Mouse (Mus musculus) liver, embryonic 13.5 days (tissue): ENCODE data around the gene Clec12a. TPM values are rescaled to one million over a fixed set of nuclear protein-coding genes. Genes with fewer than 3 reads are reported as not detected.
A peak's percentile ranks its signal among the peaks of the same experiment; 100 is the strongest.
"Not testable (repeated sequence)": the region's sequence is repeated elsewhere in the genome, so short reads cannot be mapped to it uniquely, and the experiment has no call there.

Experiments used
- ATAC-seq: fragments of 200-750 bp; cut with Nextera tagmentation; 2 replicates; pipeline ENCODE4 v1.8.0; 2017; ENCODE audit warnings: low read depth, mild to moderate bottlenecking, moderate number of reproducible peaks, moderate library complexity
- DNase-seq: peaks from one replicate; pipeline ENCODE4 v3.0.0; 2022
- H3K27ac ChIP-seq: fragments of 300-500 bp; sonication (generic); 2 replicates; pipeline ENCODE4 v1.5.1; 2015; ENCODE audit warnings: moderate library complexity, mild to moderate bottlenecking, inconsistent platforms
- H3K27me3 ChIP-seq: fragments of 300-500 bp; sonication (generic); 2 replicates; pipeline ENCODE4 v1.6.1; 2015; ENCODE audit warnings: mild to moderate bottlenecking, inconsistent platforms
- H3K36me3 ChIP-seq: fragments of 300-500 bp; sonication (generic); 2 replicates; pipeline ENCODE4 v1.6.1; 2015; ENCODE audit warnings: mild to moderate bottlenecking, inconsistent platforms
- H3K4me1 ChIP-seq: fragments of 300-500 bp; sonication (generic); replicated peaks from 2 replicates; pipeline ENCODE4 v1.6.1; 2015; ENCODE audit warnings: inconsistent platforms
- H3K4me2 ChIP-seq: fragments of 300-500 bp; sonication (generic); 2 replicates; pipeline ENCODE4 v1.6.1; 2015; ENCODE audit warnings: inconsistent platforms, mild to moderate bottlenecking, moderate library complexity
- H3K4me3 ChIP-seq: fragments of 300-500 bp; sonication (generic); replicated peaks from 2 replicates; pipeline ENCODE4 v1.5.1; 2015; ENCODE audit warnings: mild to moderate bottlenecking, inconsistent platforms
- H3K9ac ChIP-seq: fragments of 300-500 bp; sonication (generic); 2 replicates; pipeline ENCODE4 v1.6.1; 2015; ENCODE audit warnings: mild to moderate bottlenecking, inconsistent platforms
- H3K9me3 ChIP-seq: fragments of 300-500 bp; sonication (generic); replicated peaks from 2 replicates; pipeline ENCODE4 v1.6.1; 2016; ENCODE audit warnings: inconsistent platforms
- WGBS: fragments of 180-500 bp; shearing (Covaris S2); methylation state at CpG from one replicate; pipeline ENCODE4 v1.1.7; 2015; ENCODE audit not compliant: insufficient replicate concordance; 5-methylcytosine and 5-hydroxymethylcytosine counted together
- polyA plus RNA-seq: library from polyadenylated mRNA; unstranded; fragments of >200 nt; fragmentation: Nextera tagmentation; extraction: Ambion mirVana; gene quantifications from 2 replicates; pipeline ENCODE4 v1.2.1, GENCODE M21; 2015

Clec12a gene
- polyA plus RNA-seq: 5.7 and 7.0 TPM in 2 replicates

- H3K4me1 ChIP-seq, DNase-seq, H3K9me3 ChIP-seq, ATAC-seq, H3K9ac ChIP-seq, H3K27ac ChIP-seq, H3K4me2 ChIP-seq, H3K36me3 ChIP-seq, H3K27me3 ChIP-seq, H3K4me3 ChIP-seq: not testable (repeated sequence)
- WGBS: 62% methylated on average over 4 of the region's 4 CpGs
These were observed at the start of gene Clec12a for GRCm38 (mm10) chr6:129342391-129342790. Gene Clec12a, plus strand, starts transcription at chr6:129342691.

GRCm38 (mm10) chr6:129304180-129304579, 38.3 kb upstream of the Clec12a start:
- 19% methylated on average over 1 of the region's 1 CpGs for WGBS
- no peak overlapping the region for H3K4me2 ChIP-seq
- H3K27ac ChIP-seq: no peak overlapping the region
- no peak overlapping the region for H3K4me3 ChIP-seq
- H3K36me3 ChIP-seq: no peaks in the 10 kb centered on the region
- H3K9me3 ChIP-seq: no peaks in the 10 kb centered on the region
- ATAC-seq (no peak), DNase-seq (no peak)
- H3K27me3 ChIP-seq: no peaks in the 10 kb centered on the region
- no peaks in the 10 kb centered on the region for H3K4me1 ChIP-seq
- H3K9ac ChIP-seq: no peak overlapping the region

GRCm38 (mm10) chr6:129312499-129312898, 30.0 kb upstream of the Clec12a start:
- ATAC-seq: no peak
- Histone ChIP-seq H3K4me2 (no peak overlapping the region), H3K4me3 (no peak overlapping the region), H3K27me3 (no peaks in the 10 kb centered on the region), H3K36me3 (no peaks in the 10 kb centered on the region), H3K27ac (no peak overlapping the region), H3K9me3 (no peaks in the 10 kb centered on the region), H3K4me1 (no peaks in the 10 kb centered on the region), H3K9ac (no peak overlapping the region)
- 64% methylated on average over 3 of the region's 3 CpGs for WGBS
- no peak for DNase-seq

GRCm38 (mm10) chr6:129314655-129315168, 27.8 kb upstream of the Clec12a start:
- no peak overlapping the region for H3K4me2 ChIP-seq
- no peak overlapping the region for H3K4me3 ChIP-seq
- 71% methylated on average over 3 of the region's 3 CpGs for WGBS
- no peaks in the 10 kb centered on the region for H3K9me3 ChIP-seq
- DNase-seq: no peak
- H3K27ac ChIP-seq: no peak overlapping the region
- H3K4me1 ChIP-seq: no peaks in the 10 kb centered on the region
- no peaks in the 10 kb centered on the region for H3K27me3 ChIP-seq
- ATAC-seq: no peak
- H3K36me3 ChIP-seq: no peaks in the 10 kb centered on the region
- no peak overlapping the region for H3K9ac ChIP-seq

- DNase-seq (no peak), ATAC-seq (no peak)
- Histone ChIP-seq H3K9me3 (no peaks in the 10 kb centered on the region), H3K4me2 (no peak overlapping the region), H3K36me3 (no peaks in the 10 kb centered on the region), H3K4me1 (no peaks in the 10 kb centered on the region), H3K27me3 (no peaks in the 10 kb centered on the region), H3K4me3 (no peak overlapping the region), H3K9ac (no peak overlapping the region), H3K27ac (no peak overlapping the region)
- 21% methylated on average over 1 of the region's 1 CpGs for WGBS
These were observed 26.8 kb upstream of the Clec12a start for GRCm38 (mm10) chr6:129315698-129316097.

- H3K9me3 ChIP-seq: no peaks in the 10 kb centered on the region
- H3K27ac ChIP-seq: no peak overlapping the region
- no peak overlapping the region for H3K9ac ChIP-seq
- H3K36me3 ChIP-seq: no peaks in the 10 kb centered on the region
- H3K4me3 ChIP-seq: no peak overlapping the region
- DNase-seq (no peak), ATAC-seq (no peak)
- 51% methylated on average over 2 of the region's 2 CpGs for WGBS
- no peaks in the 10 kb centered on the region for H3K27me3 ChIP-seq
- no peaks in the 10 kb centered on the region for H3K4me1 ChIP-seq
- H3K4me2 ChIP-seq: no peak overlapping the region
These were observed 26.0 kb upstream of the Clec12a start for GRCm38 (mm10) chr6:129316463-129316862.

GRCm38 (mm10) chr6:129318395-129318794, 24.1 kb upstream of the Clec12a start:
- DNase-seq (no peak), ATAC-seq (no peak)
- no peaks in the 10 kb centered on the region for H3K9me3 ChIP-seq

GRCm38 (mm10) chr6:129319331-129319730, 23.2 kb upstream of the Clec12a start:
- ATAC-seq: no peak
- H3K36me3 ChIP-seq: no peaks in the 10 kb centered on the region

More at GRCm38 (mm10) chr6:129318395-129318794, 24.1 kb upstream of the Clec12a start:
- no peak overlapping the region for H3K9ac ChIP-seq
- no peak overlapping the region for H3K27ac ChIP-seq
- 32% methylated on average over 1 of the region's 1 CpGs for WGBS
- no peaks in the 10 kb centered on the region for H3K27me3 ChIP-seq
- H3K36me3 ChIP-seq: no peaks in the 10 kb centered on the region
- H3K4me2 ChIP-seq: no peak overlapping the region
- no peak overlapping the region for H3K4me3 ChIP-seq
- H3K4me1 ChIP-seq: no peaks in the 10 kb centered on the region

GRCm38 (mm10) chr6:129326016-129326415, 16.5 kb upstream of the Clec12a start:
- H3K9ac ChIP-seq: no peak overlapping the region
- H3K27me3 ChIP-seq: no peaks in the 10 kb centered on the region
- no peak overlapping the region for H3K4me3 ChIP-seq
- no peak overlapping the region for H3K27ac ChIP-seq
- no peaks in the 10 kb centered on the region for H3K4me1 ChIP-seq
- no peaks in the 10 kb centered on the region for H3K36me3 ChIP-seq
- WGBS: 37% methylated on average over 1 of the region's 1 CpGs
- no peak for ATAC-seq
- no peak for DNase-seq
- H3K9me3 ChIP-seq: no peaks in the 10 kb centered on the region
- H3K4me2 ChIP-seq: no peak overlapping the region

More at GRCm38 (mm10) chr6:129319331-129319730, 23.2 kb upstream of the Clec12a start:
- Histone ChIP-seq H3K4me3 (no peak overlapping the region), H3K4me2 (no peak overlapping the region), H3K9me3 (no peaks in the 10 kb centered on the region), H3K27me3 (no peaks in the 10 kb centered on the region), H3K27ac (no peak overlapping the region), H3K4me1 (no peaks in the 10 kb centered on the region), H3K9ac (no peak overlapping the region)
- WGBS: 65% methylated on average over 4 of the region's 4 CpGs
- no peak for DNase-seq

GRCm38 (mm10) chr6:129326568-129327150, 15.8 kb upstream of the Clec12a start:
- Histone ChIP-seq H3K4me3 (no peak overlapping the region), H3K9me3 (no peaks in the 10 kb centered on the region), H3K9ac (no peak overlapping the region), H3K4me1 (no peaks in the 10 kb centered on the region), H3K4me2 (no peak overlapping the region), H3K27me3 (no peaks in the 10 kb centered on the region), H3K36me3 (no peaks in the 10 kb centered on the region), H3K27ac (no peak overlapping the region)
- ATAC-seq (no peak), DNase-seq (no peak)
- WGBS: 58% methylated on average over 13 of the region's 13 CpGs

GRCm38 (mm10) chr6:129331610-129332009, 10.9 kb upstream of the Clec12a start, which contains the start of gene 4922502D21Rik:
Gene 4922502D21Rik, minus strand, starts transcription at chr6:129331796.
- WGBS: 40% methylated on average over 11 of the region's 11 CpGs
- Histone ChIP-seq H3K27me3 (no peaks in the 10 kb centered on the region), H3K4me1 (no peaks in the 10 kb centered on the region), H3K9ac (no peak within 1 kb of the TSS), H3K4me3 (no peak within 1 kb of the TSS), H3K36me3 (no peaks in the 10 kb centered on the region), H3K9me3 (no peaks in the 10 kb centered on the region), H3K4me2 (no peak within 1 kb of the TSS), H3K27ac (no peak within 1 kb of the TSS)
- no peak for ATAC-seq
- no peak for DNase-seq

GRCm38 (mm10) chr6:129333674-129334078, 8.8 kb upstream of the Clec12a start:
- Histone ChIP-seq H3K27ac (no peak overlapping the region), H3K4me3 (no peak overlapping the region), H3K27me3 (no peaks in the 10 kb centered on the region), H3K4me2 (no peak overlapping the region), H3K9me3 (no peaks in the 10 kb centered on the region), H3K4me1 (no peaks in the 10 kb centered on the region), H3K36me3 (no peaks in the 10 kb centered on the region), H3K9ac (no peak overlapping the region)
- ATAC-seq (peak; percentile 55; the same call in 1 of the 2 replicates), DNase-seq (peak; percentile 23)
- 10% methylated on average over 11 of the region's 11 CpGs for WGBS
